Comparison of ENCODE assay signal across 13 mouse cellular contexts in genomic region chr11:3487952-3488570, GRCm38 (mm10). TPM values are rescaled to one million over a fixed set of nuclear protein-coding genes. Genes with fewer than 3 reads are reported as not detected.
A peak's percentile ranks its signal among the peaks of the same experiment; 100 is the strongest.
DNase-seq lines count a peak whose midpoint lies in the region; ATAC-seq and TF ChIP-seq lines count a peak whose summit lies in the region.
"Had no signal": no experiment of that assay in that cellular context is flagged by ENCODE, and none has a peak within 500 bp of the region (broad histone marks: within the 10 kb centered on the region; RNA-seq: fewer than 3 reads in every experiment).

Gene Pla2g3 (plus strand): TSS chr11:3488284.

- H3K4me2 ChIP-seq in forebrain, postnatal 0 days (ENCODE audit: low read depth): no peak within 1 kb of the TSS
- no peak within 1 kb of the TSS for H3K4me2 ChIP-seq in forebrain, embryonic 12.5 days
- peak within 1 kb of the TSS; percentile 21; the same call in 1 of the 2 replicates for H3K4me2 ChIP-seq in limb, embryonic 13.5 days (replicated peaks)
- H3K4me2 ChIP-seq: forebrain, embryonic 13.5 days had no signal

- no peak for TF ChIP-seq CTCF in forebrain, postnatal 0 days (IDR thresholded peaks at IDR 0.05; ENCODE audit: low read depth)

- H3K4me1 ChIP-seq in forebrain, postnatal 0 days (ENCODE audit: insufficient read depth): no peaks in the 10 kb centered on the region
- H3K4me1 ChIP-seq in forebrain, embryonic 12.5 days: peaks cover 4% of the 10 kb centered on the region; the same call in 1 of the 2 replicates
- H3K4me1 ChIP-seq in limb, embryonic 13.5 days: peaks cover 5% of the 10 kb centered on the region; the same call in 1 of the 2 replicates
- H3K4me1 ChIP-seq: forebrain, embryonic 13.5 days had no signal

- 31% methylated on average over 11 of the region's 11 CpGs for WGBS in forebrain, postnatal 0 days
- 30% methylated on average over 11 of the region's 11 CpGs for WGBS in forebrain, embryonic 12.5 days
- WGBS in limb, embryonic 13.5 days: 21% methylated on average over 11 of the region's 11 CpGs

- no peak within 1 kb of the TSS for H3K9ac ChIP-seq in forebrain, postnatal 0 days
- no peak within 1 kb of the TSS for H3K9ac ChIP-seq in forebrain, embryonic 12.5 days
- 0 out of 2 replicates have a peak within 1 kb of the TSS, but pooled peaks have one; percentile 35 for H3K9ac ChIP-seq in limb, embryonic 13.5 days
- H3K9ac ChIP-seq: forebrain, embryonic 13.5 days had no signal

- no peaks in the 10 kb centered on the region for H3K9me3 ChIP-seq in forebrain, postnatal 0 days (ENCODE audit: low read length)
- no peaks in the 10 kb centered on the region for H3K9me3 ChIP-seq in forebrain, embryonic 12.5 days
- H3K9me3 ChIP-seq in limb, embryonic 13.5 days: no peaks in the 10 kb centered on the region
- H3K9me3 ChIP-seq: forebrain, embryonic 13.5 days had no signal

- intact Hi-C loops in left cerebral cortex, postnatal 4 days (cut with DNase I): no loop called here
- intact Hi-C loops in left cerebral cortex, postnatal 10 days (cut with DNase I): no loop called here
- intact Hi-C loops in heart, postnatal 10 days (cut with DNase I): no loop called here

- DNase-seq in forebrain, postnatal 0 days: peak; percentile 15
- peak; percentile 21 for DNase-seq in left cerebral cortex, postnatal 4 days
- DNase-seq in left cerebral cortex, postnatal 10 days (ENCODE audit: extremely low spot score in 1 of 2, low spot score in 2 of 2): no peak
- peak; percentile 31 to 43 for DNase-seq in cerebellum, postnatal 36 days
- DNase-seq in heart, postnatal 10 days: no peak
- no peak for DNase-seq in spleen, adult 12 weeks (ENCODE audit: low spot score)
- DNase-seq: adrenal gland, postnatal 14 days; heart, adult 2 months; lung, postnatal 10 days had no signal

- no peaks in the 10 kb centered on the region for H3K27me3 ChIP-seq in forebrain, postnatal 0 days (ENCODE audit: insufficient read depth, low read length)
- no peaks in the 10 kb centered on the region for H3K27me3 ChIP-seq in forebrain, embryonic 12.5 days
- no peaks in the 10 kb centered on the region for H3K27me3 ChIP-seq in limb, embryonic 13.5 days
- H3K27me3 ChIP-seq: forebrain, embryonic 13.5 days; Patski had no signal

- no peak within 1 kb of the TSS for H3K4me3 ChIP-seq in forebrain, postnatal 0 days (ENCODE audit: low read depth, low read length)
- no peak within 1 kb of the TSS for H3K4me3 ChIP-seq in forebrain, embryonic 12.5 days (replicated peaks)
- H3K4me3 ChIP-seq in limb, embryonic 13.5 days: no peak within 1 kb of the TSS
- H3K4me3 ChIP-seq: forebrain, embryonic 13.5 days; heart, adult 2 months had no signal

- ATAC-seq in forebrain, postnatal 0 days: peak; percentile 16; the same call in 1 of the 2 replicates
- ATAC-seq in forebrain, embryonic 12.5 days (ENCODE audit: low FRiP score): no peak
- no peak for ATAC-seq in limb, embryonic 13.5 days (ENCODE audit: low FRiP score, low read depth)
- ATAC-seq: forebrain, embryonic 13.5 days; Patski had no signal

- H3K27ac ChIP-seq in forebrain, postnatal 0 days (ENCODE audit: low read depth, low read length): no peak within 1 kb of the TSS
- no peak within 1 kb of the TSS for H3K27ac ChIP-seq in forebrain, embryonic 12.5 days
- H3K27ac ChIP-seq in limb, embryonic 13.5 days: no peak within 1 kb of the TSS
- H3K27ac ChIP-seq: forebrain, embryonic 13.5 days; heart, adult 2 months had no signal

- no peaks in the 10 kb centered on the region for H3K36me3 ChIP-seq in forebrain, postnatal 0 days (ENCODE audit: insufficient read depth)
- H3K36me3 ChIP-seq in forebrain, embryonic 12.5 days (replicated peaks): no peaks in the 10 kb centered on the region
- no peaks in the 10 kb centered on the region for H3K36me3 ChIP-seq in limb, embryonic 13.5 days

RNA-seq across cellular contexts. Expression of gene Pla2g3, which starts in this region (rescaled TPM):
- 21.3 and 26.2 TPM in 2 replicates for total RNA-seq in forebrain, postnatal 0 days (2014; rRNA removed)
- 9.4 and 11.9 TPM in 2 replicates for polyA plus RNA-seq in forebrain, postnatal 0 days (2015; fragmentation: Nextera tagmentation; extraction: Ambion mirVana)
- polyA plus RNA-seq in forebrain, embryonic 12.5 days (2016; fragmentation: Nextera tagmentation; extraction: Ambion mirVana): 0.59 and 0.64 TPM in 2 replicates
- 10 to 100 TPM; 14.6 to 15.4 TPM for total RNA-seq in left cerebral cortex, postnatal 4 days (2021)
- 10 to 100 TPM in 1 of 2 experiments, 1 to 10 TPM in 1; 6.9 to 19.4 TPM for total RNA-seq in left cerebral cortex, postnatal 10 days (2021)
- 0.22 and 0.38 TPM in 2 replicates for polyA plus RNA-seq in limb, embryonic 13.5 days (2015; fragmentation: Nextera tagmentation; extraction: Ambion mirVana)
- total RNA-seq in heart, postnatal 10 days (2021): under 1 TPM in 1 of 2 experiments, not detected in 1; 0.10 TPM

Comparison
In these comparisons a context has a peak if more than half of its experiments do, and no peak if none do; other contexts are left out.
1. RNA of gene Pla2g3 (total RNA-seq): 21.3 to 26.2 TPM in forebrain, postnatal 0 days, 6.9 to 19.4 TPM in left cerebral cortex, postnatal 10 days and 14.6 to 15.4 TPM in left cerebral cortex, postnatal 4 days; 0.10 TPM in heart, postnatal 10 days; every median in the first group is over 4 times any median in the second.
2. DNase-seq: peak in forebrain, postnatal 0 days (single experiment), left cerebral cortex, postnatal 4 days (single experiment) and cerebellum, postnatal 36 days (2 of 2); none in left cerebral cortex, postnatal 10 days (0 of 2), heart, postnatal 10 days (0 of 2) and spleen, adult 12 weeks (single experiment).